Mouse (Mus musculus) brain, embryonic 14.5 days (tissue): ENCODE measurements around the gene Bmper.

ENCODE experiments used
- CTCF ChIP-seq: fragments of 200-500 bp; IDR thresholded peaks from 2 replicates; pipeline ENCODE4 v1.5.1; 2012; ENCODE audit warnings: inconsistent platforms, mild to moderate bottlenecking, moderate library complexity, borderline replicate concordance; ENCODE audit not compliant: insufficient read depth, insufficient read length; ENCODE audit errors: extremely low read depth
- POLR2A ChIP-seq: fragments of 200-500 bp; IDR thresholded peaks from 2 replicates; pipeline ENCODE4 v1.6.1; 2012; ENCODE audit warnings: mild to moderate bottlenecking, inconsistent platforms, borderline replicate concordance; ENCODE audit not compliant: poor library complexity, insufficient read depth, insufficient read length, severe bottlenecking; ENCODE audit errors: extremely low read depth

GRCm38 (mm10) chr9:23386201-23386600 is 163.3 kb downstream of the Bmper start:
- TF ChIP-seq CTCF (no peak), POLR2A (no peak)
